Mouse (Mus musculus) ES-E14 (cell line): ENCODE results near the gene Loxl3. TPM values are rescaled to one million over a fixed set of nuclear protein-coding genes. Genes with fewer than 3 reads are reported as not detected.
A peak's percentile ranks its signal among the peaks of the same experiment; 100 is the strongest.

Experiments used
- DNase-seq: peaks from one replicate; pipeline ENCODE4 v3.0.0-alpha.2; 2013; ENCODE audit warnings: low read depth, low spot score
- H3K27ac ChIP-seq: 2 replicates; pipeline ENCODE4 v1.5.1; 2012; ENCODE audit warnings: low read depth, mild to moderate bottlenecking, low read length, moderate library complexity, mixed read lengths; ENCODE audit not compliant: poor library complexity, insufficient read depth, severe bottlenecking
- H3K36me3 ChIP-seq: 2 replicates; pipeline ENCODE4 v1.6.1; 2012; ENCODE audit warnings: mild to moderate bottlenecking, low read length, moderate library complexity, mixed read lengths; ENCODE audit not compliant: control insufficient read depth, poor library complexity, insufficient read depth, severe bottlenecking
- H3K4me1 ChIP-seq, 2 experiments: fragments of 150-350 bp in 1 of 2; sonication (generic) in 1 of 2; 2 replicates each; pipeline ENCODE4 v1.6.1; 2012; ENCODE audit warnings: low read length in 2 of 2, mild to moderate bottlenecking in 1 of 2, mixed read lengths in 1 of 2; ENCODE audit not compliant: control insufficient read depth in 2 of 2, insufficient read depth in 2 of 2, poor library complexity in 1 of 2
- H3K4me3 ChIP-seq, 2 experiments: fragments of 150-350 bp in 1 of 2; sonication (generic) in 1 of 2; 2 replicates each; pipeline ENCODE4 v1.5.1; 2012; ENCODE audit warnings: low read length in 2 of 2, low read depth in 1 of 2, mild to moderate bottlenecking in 1 of 2, mixed read lengths in 1 of 2; ENCODE audit not compliant: insufficient read depth in 1 of 2, poor library complexity in 1 of 2, severe bottlenecking in 1 of 2
- H3K9ac ChIP-seq: 2 replicates; pipeline ENCODE4 v1.6.1; 2012; ENCODE audit warnings: low read depth, mild to moderate bottlenecking, low read length, mixed read lengths; ENCODE audit not compliant: poor library complexity, insufficient read depth, severe bottlenecking
- H3K9me3 ChIP-seq: fragments of 150-350 bp; sonication (generic); 2 replicates; pipeline ENCODE4 v1.6.1; 2012; ENCODE audit warnings: low read depth, mild to moderate bottlenecking, low read length; ENCODE audit not compliant: control insufficient read depth, insufficient read depth
- CHD2 ChIP-seq: IDR thresholded peaks from 2 replicates; pipeline ENCODE4 v1.6.1; 2014; ENCODE audit warnings: mild to moderate bottlenecking, low read depth, low read length, inconsistent platforms
- HCFC1 ChIP-seq: IDR thresholded peaks from 2 replicates; pipeline ENCODE4 v1.6.1; 2012; ENCODE audit warnings: low read length, inconsistent platforms, borderline replicate concordance; ENCODE audit not compliant: insufficient read depth
- MAFK ChIP-seq: IDR thresholded peaks from 2 replicates; pipeline ENCODE4 v1.6.1; 2014; ENCODE audit warnings: mild to moderate bottlenecking, low read depth, low read length, inconsistent platforms; ENCODE audit not compliant: insufficient read depth
- ZC3H11A ChIP-seq: IDR thresholded peaks from 2 replicates; pipeline ENCODE4 v1.6.1; 2012; ENCODE audit warnings: low read depth, mild to moderate bottlenecking, inconsistent platforms, low read length, borderline replicate concordance
- ZNF384 ChIP-seq: IDR thresholded peaks from 2 replicates; pipeline ENCODE4 v1.6.1; 2012; ENCODE audit warnings: low read depth, low read length, inconsistent platforms
- in situ Hi-C, 2 experiments: fragments of 600-800 bp; cut with MboI; formaldehyde crosslinking; loops; one replicate each; pipeline ENCODE4 v1.15.1; 2025; ENCODE audit warnings: low sequenced_read_pairs in 2 of 2, inconsistent platforms in 1 of 2; ENCODE audit not compliant: unreplicated experiment in 2 of 2
- total RNA-seq: library from RNA; depleted of rRNA; stranded (reverse); fragments of 300-350 nt; gene quantifications from 2 replicates; pipeline ENCODE4 v1.2.3, GENCODE M21; 2012

Loxl3 gene
- total RNA-seq, 1 experiment: 2.3 TPM

GRCm38 (mm10) chr6:82996740-82997315, 37.1 kb upstream of the Loxl3 start:
- no peaks in the 10 kb centered on the region for H3K9me3 ChIP-seq
- no peaks in the 10 kb centered on the region for H3K4me1 ChIP-seq
- peak; percentile 86 for DNase-seq
- TF ChIP-seq ZC3H11A (peak; percentile 86), CHD2 (no peak), MAFK (no peak)
- no peaks in the 10 kb centered on the region for H3K36me3 ChIP-seq
- in situ Hi-C loops: no loop called here
- no peak overlapping the region for H3K9ac ChIP-seq
- H3K4me3 ChIP-seq: no peak overlapping the region
- H3K27ac ChIP-seq: no peak overlapping the region

- in situ Hi-C loops: no loop called here
- Histone ChIP-seq H3K36me3 (no peaks in the 10 kb centered on the region), H3K9ac (no peak overlapping the region), H3K27ac (no peak overlapping the region), H3K9me3 (no peaks in the 10 kb centered on the region), H3K4me1 (no peaks in the 10 kb centered on the region), H3K4me3 (no peak overlapping the region)
- DNase-seq: no peak
- TF ChIP-seq CHD2 (no peak), MAFK (no peak), HCFC1 (no peak)
These were observed 36.4 kb upstream of the Loxl3 start for GRCm38 (mm10) chr6:82997511-82998102.

- in situ Hi-C loops: no loop called here
- Histone ChIP-seq H3K9ac (no peak overlapping the region), H3K4me3 (no peak overlapping the region), H3K36me3 (no peaks in the 10 kb centered on the region), H3K27ac (no peak overlapping the region), H3K9me3 (no peaks in the 10 kb centered on the region), H3K4me1 (no peaks in the 10 kb centered on the region)
- TF ChIP-seq CHD2: no peak
- no peak for TF ChIP-seq ZNF384
- TF ChIP-seq ZC3H11A: no peak
- TF ChIP-seq HCFC1: no peak
- no peak for TF ChIP-seq MAFK
- no peak for DNase-seq
These were observed 35.6 kb upstream of the Loxl3 start for GRCm38 (mm10) chr6:82998326-82998725.

GRCm38 (mm10) chr6:82999986-83000385, 34.0 kb upstream of the Loxl3 start:
- TF ChIP-seq ZC3H11A (no peak), MAFK (no peak), CHD2 (no peak), ZNF384 (no peak), HCFC1 (no peak)
- no peaks in the 10 kb centered on the region for H3K9me3 ChIP-seq
- in situ Hi-C loops: loop anchor here in 1 of 2 experiments (10.0 kb wide), 1 partner anchor 275 kb away; no protein-coding TSS in a partner anchor
- H3K4me1 ChIP-seq: no peaks in the 10 kb centered on the region
- DNase-seq: no peak
- no peak overlapping the region for H3K9ac ChIP-seq
- no peak overlapping the region for H3K4me3 ChIP-seq
- no peaks in the 10 kb centered on the region for H3K36me3 ChIP-seq
- no peak overlapping the region for H3K27ac ChIP-seq
